Mouse (Mus musculus) kidney, postnatal 4 days (tissue): ENCODE measurements around the gene Epb41l2.

Experiments
- DNase-seq, 2 experiments: peaks; one replicate each; pipeline ENCODE4 v3.0.0; 2021; ENCODE audit warnings: mixed read lengths in 2 of 2

Epb41l2 gene

GRCm38 (mm10) chr10:25359208-25359958 is at the start of gene Epb41l2:
TSS of gene Epb41l2 (plus strand) at chr10:25359798.
- peak; percentile 96 to 97 for DNase-seq

GRCm38 (mm10) chr10:25309996-25310395 is 49.6 kb upstream of the Epb41l2 start:
- no peak for DNase-seq

- no peak for DNase-seq
These were observed 48.9 kb upstream of the Epb41l2 start for GRCm38 (mm10) chr10:25310736-25311135.

GRCm38 (mm10) chr10:25311554-25312212 is 47.9 kb upstream of the Epb41l2 start:
- peak; percentile 7 to 19 for DNase-seq

- no peak for DNase-seq
These were observed 45.6 kb upstream of the Epb41l2 start for GRCm38 (mm10) chr10:25313856-25314584.

- DNase-seq, result no peak
These were observed 41.9 kb upstream of the Epb41l2 start for GRCm38 (mm10) chr10:25317665-25318064.

- no peak for DNase-seq
These were observed 41.2 kb upstream of the Epb41l2 start for GRCm38 (mm10) chr10:25318405-25318804.

- no peak for DNase-seq
These were observed 40.1 kb upstream of the Epb41l2 start for GRCm38 (mm10) chr10:25319531-25319930.

GRCm38 (mm10) chr10:25321198-25321597 is 38.4 kb upstream of the Epb41l2 start:
- DNase-seq, result no peak

- no peak for DNase-seq
These were observed 33.9 kb upstream of the Epb41l2 start for GRCm38 (mm10) chr10:25325690-25326089.

GRCm38 (mm10) chr10:25327511-25327910 is 32.1 kb upstream of the Epb41l2 start:
- DNase-seq, result no peak

GRCm38 (mm10) chr10:25330094-25330493 is 29.5 kb upstream of the Epb41l2 start:
- no peak for DNase-seq

GRCm38 (mm10) chr10:25331321-25332049 is 28.1 kb upstream of the Epb41l2 start:
- DNase-seq, result no peak

- no peak for DNase-seq
These were observed 26.1 kb upstream of the Epb41l2 start for GRCm38 (mm10) chr10:25333390-25334079.

GRCm38 (mm10) chr10:25340675-25341074 is 18.9 kb upstream of the Epb41l2 start:
- no peak for DNase-seq

- no peak for DNase-seq
These were observed 16.8 kb upstream of the Epb41l2 start for GRCm38 (mm10) chr10:25342801-25343200.

GRCm38 (mm10) chr10:25353941-25354340 is 5.7 kb upstream of the Epb41l2 start:
- DNase-seq, result no peak

- no peak for DNase-seq
These were observed 5.2 kb upstream of the Epb41l2 start for GRCm38 (mm10) chr10:25354390-25354789.

- peak; percentile 48 to 60 for DNase-seq
These were observed 587 bp downstream of the Epb41l2 start for GRCm38 (mm10) chr10:25359959-25360811.

- DNase-seq, result no peak
These were observed 2.6 kb downstream of the Epb41l2 start for GRCm38 (mm10) chr10:25362235-25362634.

GRCm38 (mm10) chr10:25365158-25365557 is 5.6 kb downstream of the Epb41l2 start:
- no peak for DNase-seq
